Mouse (Mus musculus): Measurements from ENCODE around the gene Tax1bp3. TPM values are rescaled to one million over a fixed set of nuclear protein-coding genes. Genes with fewer than 3 reads are reported as not detected.

Tax1bp3 gene
- 10 to 100 TPM; 45.9 to 50.0 TPM for total RNA-seq (2021)

DNA sequence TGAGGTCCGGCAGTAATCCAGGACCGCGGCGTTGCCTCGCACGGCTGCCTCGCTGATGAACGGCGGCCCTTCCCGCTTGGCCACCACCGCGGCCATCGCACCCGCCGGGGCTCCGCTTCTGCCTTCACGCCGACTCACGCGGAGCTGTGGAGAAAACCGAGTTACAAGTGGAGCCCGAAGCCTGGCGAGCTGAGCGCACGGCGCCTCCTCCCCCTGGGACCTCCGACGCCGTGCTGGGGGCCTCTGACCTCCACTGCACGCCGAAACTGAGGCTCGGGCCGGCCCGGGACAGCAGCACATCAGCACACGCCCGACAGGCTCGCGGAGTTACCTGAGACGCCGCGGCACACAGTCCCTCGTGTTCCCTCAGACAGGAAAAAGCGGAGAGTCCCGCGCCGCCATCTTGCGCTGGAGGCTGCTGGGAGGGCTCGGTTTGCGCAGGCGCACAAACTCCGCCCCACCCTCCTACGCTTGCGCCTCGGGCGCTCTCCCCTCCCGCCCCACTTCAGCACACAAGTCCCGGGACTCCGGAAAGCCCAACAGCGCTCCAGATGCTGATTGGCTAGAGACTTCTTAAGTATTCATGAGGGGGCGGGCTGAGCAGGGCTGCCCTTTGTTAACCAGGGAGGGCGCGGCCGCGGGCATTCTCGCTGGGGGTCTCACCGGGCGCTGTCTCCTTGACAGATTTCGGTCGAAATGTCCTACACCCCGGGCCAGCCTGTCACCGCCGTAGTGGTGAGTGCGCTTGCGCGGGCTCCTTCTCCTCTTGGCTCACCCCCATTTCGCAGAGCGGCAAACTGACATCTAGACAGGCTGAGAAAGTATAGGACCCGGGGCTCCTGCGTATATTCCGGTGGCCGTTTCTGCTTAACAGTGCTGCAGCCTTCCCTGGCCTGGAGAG is at the start of gene Tax1bp3, which contains the start of gene Emc6:
TSS of gene Tax1bp3 (plus strand) at position 476 of the 901 bp plus-strand sequence.
TSS of gene Emc6 (minus strand) at position 430 of the 901 bp plus-strand sequence.
- intact Hi-C loops (cut with DNase I) = no loop called here
- DNase-seq (ENCODE audit: low spot score) = peak; percentile 94

DNA sequence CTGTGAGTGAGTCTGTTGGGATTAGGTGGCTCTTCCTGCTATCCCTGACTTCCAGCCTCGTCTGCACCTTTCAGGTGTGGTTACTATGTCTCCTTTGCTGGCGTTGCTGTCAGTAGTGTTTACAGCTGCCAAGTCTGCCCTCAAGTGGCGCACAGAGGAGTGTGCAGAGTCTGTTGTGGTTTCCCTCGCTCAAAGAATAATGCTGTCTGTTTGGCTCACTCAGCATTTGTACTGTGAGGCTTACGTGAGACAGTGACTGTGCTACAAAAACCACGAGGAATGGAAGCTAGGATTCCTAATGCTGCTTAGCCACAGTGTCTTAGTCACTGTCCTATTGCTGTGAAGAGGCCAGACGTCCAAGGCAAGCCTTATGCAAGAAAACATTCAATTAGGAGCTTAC is 45.9 kb upstream of the Tax1bp3 start:
- DNase-seq (ENCODE audit: low spot score) = no peak
- intact Hi-C loops (cut with DNase I) = no loop called here

DNA sequence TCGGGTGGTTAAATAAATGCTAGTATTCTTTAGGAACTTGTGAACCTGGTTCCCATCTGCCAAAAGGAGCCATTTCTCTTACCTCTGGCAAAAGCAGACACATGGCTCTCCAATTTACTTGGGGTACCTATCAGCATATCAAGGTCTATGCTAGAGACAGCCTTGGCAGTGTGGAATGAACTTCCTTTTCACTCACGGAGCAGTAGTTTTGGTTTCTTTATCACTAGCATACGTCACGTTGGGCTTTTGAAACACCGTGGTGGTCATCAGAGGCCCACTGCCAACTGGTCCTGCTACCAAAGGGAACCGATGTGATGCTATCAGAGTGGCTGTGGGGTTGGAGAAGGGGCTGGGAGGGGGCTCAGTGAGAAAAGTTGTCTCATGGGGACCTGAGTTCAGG is 43.9 kb upstream of the Tax1bp3 start:
- intact Hi-C loops (cut with DNase I) = no loop called here
- DNase-seq (ENCODE audit: low spot score) = no peak

DNA sequence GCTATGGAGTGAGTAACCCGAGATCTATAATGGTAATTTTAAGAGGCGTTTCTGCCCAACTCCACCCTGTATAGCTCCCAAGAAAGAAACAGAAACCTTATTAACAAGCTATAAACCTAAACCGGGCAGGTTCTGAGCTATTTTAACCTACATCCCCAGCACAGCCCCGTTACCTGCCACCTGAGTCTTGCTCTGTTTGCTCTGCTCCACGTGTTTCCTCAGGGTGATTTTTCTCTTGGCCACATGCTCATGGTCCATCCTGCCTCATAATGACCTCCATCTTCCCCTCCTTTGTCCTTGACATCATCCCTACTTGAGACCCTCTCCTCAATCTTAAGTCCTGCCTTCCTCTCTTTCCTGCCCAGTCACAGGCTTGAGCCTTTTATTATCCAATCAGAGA is 42.7 kb upstream of the Tax1bp3 start:
- no peak for DNase-seq (ENCODE audit: low spot score)
- intact Hi-C loops (cut with DNase I) = no loop called here

DNA sequence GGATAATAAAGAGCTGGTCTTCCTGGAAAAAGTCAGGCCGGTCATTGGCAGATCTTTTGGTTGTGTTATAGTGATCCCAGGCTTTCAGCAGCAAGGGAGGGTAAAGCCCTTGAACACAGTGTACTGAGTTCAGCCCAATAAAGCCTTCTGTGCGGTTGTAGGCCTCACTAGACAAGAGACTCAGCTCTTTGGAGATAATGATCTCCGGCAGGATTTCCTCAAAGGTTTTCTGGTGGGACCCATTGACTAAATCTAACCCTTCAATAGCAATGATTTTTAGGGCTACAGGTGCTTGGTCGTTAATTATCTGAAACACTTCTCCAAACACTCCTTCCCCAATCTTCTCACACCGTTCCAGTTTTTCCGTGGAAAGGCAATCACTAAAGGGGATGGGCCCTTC is 40.3 kb upstream of the Tax1bp3 start:
- intact Hi-C loops (cut with DNase I) = loop anchor here (5.0 kb wide), 2 partner anchors 36 to 146 kb away; no protein-coding TSS in a partner anchor
- no peak for DNase-seq (ENCODE audit: low spot score)

DNA sequence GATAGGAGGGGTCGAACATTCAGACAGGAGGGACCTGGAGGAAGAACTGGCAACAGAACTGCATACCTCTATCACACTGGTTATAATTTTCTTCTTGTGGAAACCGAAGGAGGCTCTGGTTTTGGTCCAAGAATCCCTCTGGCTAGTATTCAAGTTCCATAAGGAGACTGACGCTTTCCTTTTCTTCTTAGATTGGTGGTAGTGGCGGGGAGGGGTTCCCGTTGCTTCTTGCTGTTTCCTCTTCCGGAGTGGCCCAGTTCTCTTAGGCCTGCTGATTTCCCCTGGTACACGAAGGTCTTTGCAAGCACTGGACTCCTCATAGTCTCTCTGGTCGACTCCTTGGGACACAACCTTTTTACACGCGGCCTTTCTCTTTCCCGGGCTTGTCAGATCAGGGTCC is 39.8 kb upstream of the Tax1bp3 start:
- no peak for DNase-seq (ENCODE audit: low spot score)
- intact Hi-C loops (cut with DNase I) = loop anchor here (5.0 kb wide), 2 partner anchors 35 to 145 kb away; no protein-coding TSS in a partner anchor

DNA sequence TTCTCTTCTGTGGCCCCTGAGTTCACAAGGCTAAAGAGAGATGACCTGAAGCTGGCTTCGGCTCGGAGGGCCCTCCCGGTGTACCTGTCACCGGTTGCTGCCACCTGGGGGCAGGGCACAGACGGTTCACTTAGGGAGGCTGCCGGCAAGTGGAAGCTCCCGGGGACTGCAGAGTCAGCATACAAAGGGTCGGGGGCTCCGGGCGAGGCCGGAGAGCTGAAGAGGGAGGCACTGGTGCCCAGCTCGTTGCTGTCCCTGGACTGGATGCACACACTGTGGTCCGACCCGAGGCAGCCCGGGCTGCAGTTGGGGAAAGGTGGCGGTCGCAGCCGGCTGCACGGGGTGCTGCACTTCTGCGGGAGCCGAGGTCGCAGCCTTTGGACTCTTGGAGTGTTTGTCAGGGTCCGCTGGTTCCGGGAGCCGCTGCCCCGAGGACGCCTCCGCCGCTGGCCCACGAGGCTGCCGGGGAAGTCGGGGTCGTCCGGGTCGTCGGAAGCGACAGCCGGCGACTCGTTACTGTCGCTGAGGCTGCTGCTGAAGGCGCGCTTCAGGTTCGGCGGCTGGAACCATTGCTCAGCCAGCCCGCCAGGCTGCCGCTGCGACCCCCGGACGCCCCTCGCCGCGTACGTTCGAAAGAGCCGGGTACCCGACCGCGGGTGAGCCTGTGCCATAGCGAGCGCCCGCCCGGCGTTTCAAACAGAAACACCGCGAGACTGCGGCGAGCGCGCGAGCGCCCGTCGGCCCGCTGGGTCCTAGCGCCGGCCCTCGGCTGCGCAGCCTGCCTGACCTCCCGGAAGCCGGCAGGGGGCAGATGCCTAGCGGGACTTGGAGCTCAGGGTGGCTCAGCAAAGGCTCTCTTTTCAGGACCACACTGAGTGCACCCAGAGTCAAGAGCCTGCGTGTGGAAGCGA is 39.0 kb upstream of the Tax1bp3 start, which contains the start of gene Haspin:
TSS of gene Haspin (minus strand) at position 704 of the 911 bp plus-strand sequence.
- intact Hi-C loops (cut with DNase I) = loop anchor here (2.0 to 5.0 kb wide), 3 partner anchors 34 to 144 kb away; no protein-coding TSS in a partner anchor
- peak; percentile 75 for DNase-seq (ENCODE audit: low spot score)

DNA sequence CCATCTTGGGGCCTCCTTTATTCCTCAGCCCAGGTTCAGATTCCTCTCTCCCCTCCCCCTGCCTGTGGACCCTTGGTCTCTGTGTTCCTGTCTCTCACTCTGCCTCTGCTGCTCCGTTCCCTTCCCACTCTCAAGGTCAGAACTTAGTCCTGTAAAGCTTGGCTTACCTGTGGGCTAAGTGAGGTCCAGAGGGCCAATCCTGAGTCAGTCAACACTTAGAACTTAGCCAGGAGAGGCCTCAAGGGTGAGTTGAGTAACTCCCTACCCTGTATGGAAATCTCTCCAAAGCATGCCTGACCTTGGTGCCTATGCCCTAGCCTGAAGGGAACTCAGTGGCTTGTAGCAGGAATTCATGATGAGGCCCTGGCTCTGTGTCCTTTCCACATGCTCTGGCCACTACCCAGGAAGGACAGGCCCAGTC is 32.6 kb upstream of the Tax1bp3 start:
- intact Hi-C loops (cut with DNase I) = no loop called here
- no peak for DNase-seq (ENCODE audit: low spot score)

DNA sequence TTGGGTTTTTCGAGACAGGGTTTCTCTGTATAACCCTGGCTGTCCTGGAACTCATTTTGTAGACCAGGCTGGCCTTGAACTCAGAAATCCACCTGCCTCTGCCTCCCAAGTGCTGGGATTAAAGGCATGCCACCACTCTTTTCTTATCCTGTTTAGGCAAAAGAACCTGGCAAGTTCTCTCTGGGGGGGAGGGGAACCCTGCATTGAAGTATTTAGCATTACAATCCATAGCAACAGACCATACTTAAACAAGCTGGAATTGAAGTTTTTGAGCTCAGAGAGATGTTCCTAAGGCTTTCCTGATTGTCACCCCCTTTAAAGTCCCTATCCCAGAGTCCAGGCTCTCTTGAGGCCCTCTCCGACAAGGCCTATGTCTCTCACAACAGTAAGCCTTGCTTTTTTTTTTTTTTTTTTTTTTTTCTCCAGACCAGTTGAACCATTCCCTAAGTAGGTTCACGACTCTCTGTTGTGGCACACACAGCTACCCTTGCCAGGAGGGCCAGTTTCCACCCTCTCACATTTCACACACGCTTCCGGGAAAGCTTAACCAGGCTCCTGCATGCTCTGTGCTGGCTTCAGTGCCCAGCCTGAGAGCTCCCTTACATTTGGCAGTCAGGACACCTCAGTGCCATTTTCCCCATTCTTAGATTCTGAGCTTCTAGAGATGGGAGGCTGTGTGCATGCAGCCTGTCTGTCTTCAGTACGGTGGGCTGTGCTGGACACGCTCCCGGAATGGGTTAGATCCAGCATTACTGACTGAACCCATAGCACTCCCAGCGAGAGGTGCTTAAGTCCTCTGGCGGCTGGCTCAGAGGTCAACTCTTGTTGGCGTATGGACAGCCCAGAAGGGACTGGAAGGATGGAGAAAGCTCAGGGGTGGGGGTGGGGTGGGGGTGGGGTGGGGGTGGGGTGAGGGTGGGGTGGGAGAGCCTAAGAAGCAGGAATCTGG is 30.6 kb upstream of the Tax1bp3 start:
- intact Hi-C loops (cut with DNase I) = no loop called here
- no peak for DNase-seq (ENCODE audit: low spot score)

DNA sequence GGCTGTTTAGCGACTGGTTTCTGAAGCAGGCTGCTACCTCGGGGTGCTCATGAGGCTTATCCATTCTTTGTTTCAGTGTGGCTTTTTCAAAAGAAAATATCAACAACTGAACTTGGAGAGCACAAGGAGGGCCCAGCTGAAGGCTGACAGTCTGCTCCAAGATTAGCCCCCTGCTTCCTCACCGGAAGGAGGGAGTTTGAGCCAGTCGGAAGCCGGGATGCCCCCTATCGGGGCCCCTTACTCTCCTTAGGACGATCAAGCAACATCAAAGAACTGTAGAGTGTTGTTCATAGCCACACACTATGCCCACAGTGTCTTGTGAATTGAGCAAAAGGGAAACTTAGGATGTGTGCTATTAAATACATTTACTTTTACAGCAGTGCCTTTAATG is 29.9 kb upstream of the Tax1bp3 start:
- intact Hi-C loops (cut with DNase I) = no loop called here
- DNase-seq (ENCODE audit: low spot score) = no peak

DNA sequence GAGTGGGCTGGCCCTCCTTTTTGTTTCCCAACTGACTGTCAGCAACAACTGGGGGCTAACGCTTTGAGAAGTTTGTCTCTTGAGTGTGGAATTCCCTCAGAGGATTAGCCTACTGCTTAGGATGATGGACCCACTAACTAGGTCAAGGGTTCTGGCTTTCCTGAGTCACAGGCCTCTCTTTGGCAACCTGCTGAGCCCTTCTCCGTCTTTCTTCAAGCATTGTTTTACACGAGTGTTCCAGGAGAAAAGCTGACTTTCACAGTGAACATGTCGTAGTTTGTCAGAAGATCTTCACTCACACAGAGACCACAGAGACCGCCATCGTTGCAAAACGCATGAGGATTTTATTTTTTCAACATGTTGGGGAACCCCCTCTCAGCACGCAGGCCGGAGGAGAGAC is 28.7 kb upstream of the Tax1bp3 start:
- intact Hi-C loops (cut with DNase I) = no loop called here

DNA sequence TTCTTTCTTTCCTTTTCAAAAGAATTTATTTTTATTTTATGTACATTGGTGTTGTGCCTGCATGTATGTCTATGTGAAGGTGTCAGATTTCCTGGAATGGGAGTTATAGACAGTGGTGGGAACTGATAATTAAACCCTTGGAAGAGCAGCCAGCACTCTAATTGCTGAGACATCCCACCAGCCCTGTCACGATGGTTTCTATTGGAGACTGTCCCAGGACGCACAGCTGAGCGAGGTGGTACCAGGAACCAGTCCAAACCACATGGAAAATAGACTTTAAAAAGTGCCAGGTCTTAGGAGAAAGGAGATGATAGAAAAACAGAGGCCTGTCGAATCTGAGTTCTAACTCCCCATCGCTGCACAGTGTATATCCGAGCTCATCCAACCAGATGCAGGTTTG is 21.8 kb upstream of the Tax1bp3 start:
- intact Hi-C loops (cut with DNase I) = no loop called here
- DNase-seq (ENCODE audit: low spot score) = no peak

More for the DNA sequence above, 28.7 kb upstream of the Tax1bp3 start:
- no peak for DNase-seq (ENCODE audit: low spot score)

DNA sequence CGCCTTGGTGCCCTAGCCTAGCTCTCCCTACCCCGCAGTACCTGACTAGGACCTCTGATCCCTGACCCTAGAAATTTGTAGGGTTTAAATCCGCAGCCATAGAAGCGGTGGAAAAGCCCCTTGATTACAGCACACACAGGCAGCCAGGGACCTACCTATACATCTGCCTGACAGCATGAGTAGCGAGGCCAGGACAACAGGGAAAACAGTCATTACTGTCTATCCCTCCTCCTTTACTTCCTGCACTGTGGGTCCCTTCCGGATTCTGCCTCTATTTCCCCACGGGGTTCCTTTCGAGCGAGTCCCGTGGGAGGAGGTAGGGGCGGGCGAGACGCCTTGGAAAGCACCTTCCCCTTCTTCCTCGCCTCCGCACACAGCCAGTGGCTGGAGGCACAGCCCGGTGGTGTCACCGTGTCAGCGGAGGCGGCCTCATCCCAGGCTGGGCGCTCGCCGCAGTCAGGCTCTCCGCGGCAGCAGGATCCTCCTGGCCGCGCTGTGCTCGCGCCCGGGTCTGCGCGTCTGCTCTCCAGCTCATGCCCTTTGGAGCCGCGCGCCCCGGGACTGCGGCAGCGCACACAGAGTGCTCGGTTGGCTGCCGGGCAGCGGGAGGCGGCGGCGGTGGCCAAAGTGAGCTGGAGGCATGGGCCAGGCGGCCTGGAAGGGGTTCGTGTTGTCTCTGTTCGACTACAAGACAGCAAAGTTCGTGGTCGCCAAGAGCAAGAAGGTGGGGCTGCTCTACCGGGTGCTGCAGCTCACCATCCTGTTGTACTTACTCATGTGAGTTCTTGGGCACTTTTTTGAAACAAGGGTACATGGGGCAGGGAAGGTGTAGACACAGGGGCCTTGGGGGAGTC is 16.7 kb upstream of the Tax1bp3 start, which contains the start of gene P2rx5:
TSS of gene P2rx5 (plus strand) at position 465 of the 854 bp plus-strand sequence.
- intact Hi-C loops (cut with DNase I) = loop anchor here (2.0 kb wide), 1 partner anchor 19 kb away; no protein-coding TSS in a partner anchor
- DNase-seq (ENCODE audit: low spot score) = no peak

DNA sequence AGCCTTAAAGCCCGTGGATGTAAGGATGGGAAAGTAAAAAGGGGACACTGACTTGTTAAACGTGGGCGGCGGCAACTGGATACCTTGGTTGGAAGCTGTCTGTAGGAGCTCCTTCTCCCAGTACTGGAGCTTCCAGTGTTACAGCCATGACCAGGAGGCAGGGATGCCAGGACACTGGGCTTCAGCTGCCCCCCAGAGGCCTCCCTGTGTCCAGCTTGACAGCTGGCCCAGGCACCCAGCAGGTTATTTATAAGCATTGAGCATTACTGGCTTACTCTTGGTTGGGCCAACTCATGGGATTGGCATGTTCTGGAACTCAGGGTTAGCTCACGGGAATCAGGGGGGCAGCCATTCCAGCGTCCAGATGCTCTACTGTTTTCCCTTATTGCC is 16.1 kb upstream of the Tax1bp3 start:
- intact Hi-C loops (cut with DNase I) = no loop called here
- DNase-seq (ENCODE audit: low spot score) = peak; percentile 42

DNA sequence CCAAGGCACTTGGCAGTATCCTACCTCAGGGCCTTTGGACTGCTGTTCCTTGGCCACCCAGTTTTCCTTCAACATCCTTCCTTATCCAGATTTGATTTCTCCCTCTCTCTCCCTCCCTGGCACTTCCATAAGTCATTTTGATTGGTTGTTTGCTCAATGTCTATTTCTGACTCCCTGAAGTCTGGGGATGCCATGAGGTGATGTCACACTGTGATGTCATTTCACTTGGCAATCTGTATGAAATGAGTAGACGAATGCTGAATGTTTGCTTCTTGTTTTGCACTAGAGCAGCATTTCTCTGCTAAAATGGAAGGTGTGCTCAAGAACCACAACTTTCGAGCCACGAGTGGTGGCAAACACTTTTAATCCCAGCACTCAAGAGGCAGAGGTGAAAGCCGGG is 15.3 kb upstream of the Tax1bp3 start:
- intact Hi-C loops (cut with DNase I) = no loop called here
- no peak for DNase-seq (ENCODE audit: low spot score)

DNA sequence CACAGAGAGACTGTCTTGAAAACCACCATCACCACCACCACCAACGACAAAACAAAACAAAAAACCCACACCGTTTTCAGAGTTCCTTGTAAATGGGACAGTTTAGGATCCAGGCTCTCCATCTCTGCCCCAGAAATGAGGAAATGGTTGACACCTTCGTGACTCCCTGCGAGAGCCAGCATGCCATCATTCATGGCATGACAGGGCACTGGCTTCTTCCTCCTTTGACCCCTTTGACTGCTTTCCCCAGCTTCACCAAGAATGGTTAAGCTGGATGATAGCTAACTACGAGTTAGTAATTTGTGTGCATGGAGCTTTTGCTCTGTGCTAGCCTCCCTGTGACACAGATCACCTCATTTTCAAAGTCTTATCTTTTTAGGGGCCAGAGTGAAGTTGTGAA is 14.6 kb upstream of the Tax1bp3 start:
- intact Hi-C loops (cut with DNase I) = no loop called here
- DNase-seq (ENCODE audit: low spot score) = no peak

DNA sequence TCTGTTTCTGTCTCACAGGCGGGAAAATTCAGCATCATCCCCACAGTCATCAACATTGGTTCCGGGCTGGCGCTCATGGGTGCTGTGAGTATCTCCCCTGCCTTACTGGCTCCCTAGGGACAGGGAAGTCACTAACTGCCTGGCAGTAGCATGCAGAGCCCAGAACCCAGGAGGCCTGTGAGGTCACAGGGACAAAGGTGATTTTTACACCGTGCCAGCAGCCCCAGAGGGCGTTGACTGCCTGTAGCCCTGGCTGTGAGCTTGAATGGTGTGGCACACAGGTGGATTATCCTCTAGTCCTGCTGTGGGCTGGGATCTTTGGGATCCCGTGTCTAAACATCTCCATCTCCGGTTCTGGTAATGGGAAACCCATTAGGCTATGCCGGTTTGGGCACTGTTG is 8.8 kb upstream of the Tax1bp3 start:
- intact Hi-C loops (cut with DNase I) = no loop called here

DNA sequence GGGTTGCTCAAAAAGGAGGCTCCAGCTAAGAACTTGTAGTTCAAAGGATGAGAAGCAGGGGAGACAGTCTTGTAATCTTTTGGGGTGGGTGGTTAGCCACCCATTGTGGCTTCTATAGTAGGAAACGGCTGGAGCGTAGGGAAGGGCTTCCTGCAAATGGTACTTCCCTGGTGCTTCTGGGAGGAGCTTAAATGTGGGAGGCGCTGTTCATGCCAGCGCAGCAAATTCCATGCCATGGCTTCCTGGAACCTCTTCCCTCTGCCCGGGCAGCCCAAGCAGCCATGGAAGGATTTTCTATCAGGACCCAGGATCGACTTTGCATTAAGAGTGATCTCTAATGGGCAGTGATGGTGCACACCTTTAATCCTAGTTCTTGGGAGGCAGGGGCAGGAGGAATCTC is 8.3 kb upstream of the Tax1bp3 start:
- no peak for DNase-seq (ENCODE audit: low spot score)
- intact Hi-C loops (cut with DNase I) = no loop called here

More for the DNA sequence above, 8.8 kb upstream of the Tax1bp3 start:
- DNase-seq (ENCODE audit: low spot score) = no peak

Measured in heart, postnatal 25 days (tissue).